ENCODE assay signal across 23 mouse cellular contexts in the genomic region with DNA sequence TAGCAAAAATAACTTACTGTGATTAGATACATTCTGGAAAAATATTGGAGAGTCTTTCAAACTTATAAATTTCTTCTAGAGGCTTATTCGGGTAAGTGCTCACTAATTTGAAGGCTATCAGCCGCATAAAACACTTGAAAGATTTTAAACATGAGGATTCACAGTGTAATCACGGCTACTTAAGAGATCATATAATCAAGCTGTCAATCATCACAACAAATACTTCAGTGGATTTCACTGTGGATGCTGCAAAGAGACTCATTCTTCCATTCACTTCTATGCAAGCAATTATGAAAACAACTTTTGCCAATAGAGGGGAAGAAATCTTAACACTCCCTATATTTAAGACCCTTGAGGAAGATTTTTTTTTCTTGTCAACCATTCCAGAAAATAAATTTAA.
A peak's percentile ranks its signal among the peaks of the same experiment; 100 is the strongest.
DNase-seq lines count a peak whose midpoint lies in the region; ATAC-seq and TF ChIP-seq lines count a peak whose summit lies in the region.
"Had no signal": no experiment of that assay in that cellular context is flagged by ENCODE, and none has a peak within 500 bp of the region (broad histone marks: within the 10 kb centered on the region; RNA-seq: fewer than 3 reads in every experiment).

No protein-coding gene starts in this region.

- no peak overlapping the region for H3K4me3 ChIP-seq in forebrain, embryonic 13.5 days
- H3K4me3 ChIP-seq in forebrain, embryonic 11.5 days (ENCODE audit: low read depth, low read length), result no peak overlapping the region
- H3K4me3 ChIP-seq in forebrain, embryonic 14.5 days (ENCODE audit: low read depth, low read length), result no peak overlapping the region
- no peak overlapping the region for H3K4me3 ChIP-seq in forebrain, embryonic 12.5 days (replicated peaks)
- H3K4me3 ChIP-seq in forebrain, embryonic 16.5 days (replicated peaks; ENCODE audit: low read length), result no peak overlapping the region
- no peak overlapping the region for H3K4me3 ChIP-seq in forebrain, embryonic 15.5 days
- H3K4me3 ChIP-seq in intestine, postnatal 0 days (ENCODE audit: low read depth, low read length), result no peak overlapping the region

- peak; percentile 65; the same call in 1 of the 2 replicates for ATAC-seq in forebrain, embryonic 13.5 days
- no peak for ATAC-seq in forebrain, embryonic 11.5 days (replicated peaks; ENCODE audit: low FRiP score)
- peak; percentile 40; the same call in 1 of the 2 replicates for ATAC-seq in forebrain, embryonic 14.5 days
- no peak for ATAC-seq in forebrain, embryonic 12.5 days (ENCODE audit: low FRiP score)
- peak; percentile 38; the same call in 1 of the 2 replicates for ATAC-seq in forebrain, embryonic 16.5 days
- no peak for ATAC-seq in forebrain, embryonic 15.5 days (replicated peaks)
- no peak for ATAC-seq in intestine, postnatal 0 days
- ATAC-seq: activated CD4-positive, CD25-positive, alpha-beta regulatory T cell, adult 4 months; CD4-positive, CD25-positive, alpha-beta regulatory T cell, adult 4 months; Patski had no signal

- H3K4me2 ChIP-seq in forebrain, embryonic 13.5 days, result no peak overlapping the region
- H3K4me2 ChIP-seq in forebrain, embryonic 11.5 days (ENCODE audit: low read depth, low read length, severe bottlenecking), result no peak overlapping the region
- no peak overlapping the region for H3K4me2 ChIP-seq in forebrain, embryonic 14.5 days (ENCODE audit: low read length)
- no peak overlapping the region for H3K4me2 ChIP-seq in forebrain, embryonic 12.5 days
- H3K4me2 ChIP-seq in forebrain, embryonic 16.5 days (ENCODE audit: low read length), result no peak overlapping the region
- H3K4me2 ChIP-seq in forebrain, embryonic 15.5 days (replicated peaks), result no peak overlapping the region
- no peak overlapping the region for H3K4me2 ChIP-seq in intestine, postnatal 0 days (replicated peaks; ENCODE audit: low read depth)

- no peaks in the 10 kb centered on the region for H3K9me3 ChIP-seq in forebrain, embryonic 13.5 days (replicated peaks)
- no peaks in the 10 kb centered on the region for H3K9me3 ChIP-seq in forebrain, embryonic 11.5 days (ENCODE audit: control insufficient read depth, low read length)
- no peaks in the 10 kb centered on the region for H3K9me3 ChIP-seq in forebrain, embryonic 14.5 days (replicated peaks; ENCODE audit: control insufficient read depth, low read length)
- H3K9me3 ChIP-seq in forebrain, embryonic 12.5 days, result no peaks in the 10 kb centered on the region
- no peaks in the 10 kb centered on the region for H3K9me3 ChIP-seq in forebrain, embryonic 16.5 days (ENCODE audit: control insufficient read depth, low read length)
- no peaks in the 10 kb centered on the region for H3K9me3 ChIP-seq in forebrain, embryonic 15.5 days
- H3K9me3 ChIP-seq in intestine, postnatal 0 days (ENCODE audit: control insufficient read depth), result no peaks in the 10 kb centered on the region
- H3K9me3 ChIP-seq: G1E had no signal

- TF ChIP-seq POLR2A in brain, embryonic 14.5 days (IDR thresholded peaks at IDR 0.05; ENCODE audit: borderline replicate concordance, extremely low read depth, insufficient read depth, insufficient read length, poor library complexity, severe bottlenecking), result no peak

- no peaks in the 10 kb centered on the region for H3K27me3 ChIP-seq in forebrain, embryonic 13.5 days
- H3K27me3 ChIP-seq in forebrain, embryonic 11.5 days (ENCODE audit: control insufficient read depth, insufficient read depth, low read length), result no peaks in the 10 kb centered on the region
- no peaks in the 10 kb centered on the region for H3K27me3 ChIP-seq in forebrain, embryonic 14.5 days (replicated peaks; ENCODE audit: control insufficient read depth, insufficient read depth, low read length)
- H3K27me3 ChIP-seq in forebrain, embryonic 12.5 days, result no peaks in the 10 kb centered on the region
- no peaks in the 10 kb centered on the region for H3K27me3 ChIP-seq in forebrain, embryonic 16.5 days (replicated peaks; ENCODE audit: control insufficient read depth, insufficient read depth, low read length)
- H3K27me3 ChIP-seq in forebrain, embryonic 15.5 days, result no peaks in the 10 kb centered on the region
- no peaks in the 10 kb centered on the region for H3K27me3 ChIP-seq in intestine, postnatal 0 days (replicated peaks; ENCODE audit: control insufficient read depth, insufficient read depth, low read length)
- H3K27me3 ChIP-seq: CH12.LX had no signal

- no peak overlapping the region for H3K9ac ChIP-seq in forebrain, embryonic 13.5 days
- no peak overlapping the region for H3K9ac ChIP-seq in forebrain, embryonic 11.5 days (ENCODE audit: low read length)
- no peak overlapping the region for H3K9ac ChIP-seq in forebrain, embryonic 14.5 days (ENCODE audit: low read length)
- H3K9ac ChIP-seq in forebrain, embryonic 12.5 days, result no peak overlapping the region
- no peak overlapping the region for H3K9ac ChIP-seq in forebrain, embryonic 16.5 days (replicated peaks; ENCODE audit: low read depth, low read length)
- H3K9ac ChIP-seq in forebrain, embryonic 15.5 days (replicated peaks), result no peak overlapping the region
- H3K9ac ChIP-seq in intestine, postnatal 0 days (ENCODE audit: low read depth, low read length), result no peak overlapping the region

- H3K4me1 ChIP-seq in forebrain, embryonic 13.5 days, result no peaks in the 10 kb centered on the region
- no peaks in the 10 kb centered on the region for H3K4me1 ChIP-seq in forebrain, embryonic 11.5 days (replicated peaks; ENCODE audit: control insufficient read depth, insufficient read depth, low read length)
- no peaks in the 10 kb centered on the region for H3K4me1 ChIP-seq in forebrain, embryonic 14.5 days (ENCODE audit: control insufficient read depth, insufficient read depth, low read length)
- H3K4me1 ChIP-seq in forebrain, embryonic 12.5 days, result no peaks in the 10 kb centered on the region
- H3K4me1 ChIP-seq in forebrain, embryonic 16.5 days (replicated peaks; ENCODE audit: control insufficient read depth, insufficient read depth, low read length), result no peaks in the 10 kb centered on the region
- H3K4me1 ChIP-seq in forebrain, embryonic 15.5 days, result no peaks in the 10 kb centered on the region
- no peaks in the 10 kb centered on the region for H3K4me1 ChIP-seq in intestine, postnatal 0 days (replicated peaks; ENCODE audit: control insufficient read depth, insufficient read depth, low read length)

- no peaks in the 10 kb centered on the region for H3K36me3 ChIP-seq in forebrain, embryonic 13.5 days (ENCODE audit: poor library complexity, severe bottlenecking)
- no peaks in the 10 kb centered on the region for H3K36me3 ChIP-seq in forebrain, embryonic 11.5 days (ENCODE audit: control insufficient read depth, insufficient read depth, low read length)
- H3K36me3 ChIP-seq in forebrain, embryonic 14.5 days (ENCODE audit: control insufficient read depth, insufficient read depth, low read length), result no peaks in the 10 kb centered on the region
- H3K36me3 ChIP-seq in forebrain, embryonic 12.5 days (replicated peaks), result no peaks in the 10 kb centered on the region
- H3K36me3 ChIP-seq in forebrain, embryonic 16.5 days (ENCODE audit: control insufficient read depth, insufficient read depth), result no peaks in the 10 kb centered on the region
- H3K36me3 ChIP-seq in forebrain, embryonic 15.5 days, result no peaks in the 10 kb centered on the region
- no peaks in the 10 kb centered on the region for H3K36me3 ChIP-seq in intestine, postnatal 0 days (ENCODE audit: control insufficient read depth, insufficient read depth)
- H3K36me3 ChIP-seq: G1E had no signal

- H3K27ac ChIP-seq in forebrain, embryonic 13.5 days, result no peak overlapping the region
- no peak overlapping the region for H3K27ac ChIP-seq in forebrain, embryonic 11.5 days (ENCODE audit: low read depth, low read length)
- no peak overlapping the region for H3K27ac ChIP-seq in forebrain, embryonic 14.5 days (ENCODE audit: low read depth, low read length)
- no peak overlapping the region for H3K27ac ChIP-seq in forebrain, embryonic 12.5 days
- H3K27ac ChIP-seq in forebrain, embryonic 16.5 days (ENCODE audit: low read length), result no peak overlapping the region
- H3K27ac ChIP-seq in forebrain, embryonic 15.5 days (replicated peaks), result no peak overlapping the region
- H3K27ac ChIP-seq in intestine, postnatal 0 days (ENCODE audit: low read depth, low read length), result no peak overlapping the region

- no peak for DNase-seq in forebrain, embryonic 11.5 days (ENCODE audit: low spot score)
- peak; percentile 54 for DNase-seq in forebrain, embryonic 14.5 days (ENCODE audit: low spot score)
- DNase-seq in brain, embryonic 14.5 days (ENCODE audit: low read depth), result peak; percentile 64
- DNase-seq: adrenal gland, adult 2 months; adrenal gland, adult 8-10 months; adrenal gland, postnatal 10 days; adrenal gland, postnatal 14 days; adrenal gland, postnatal 25 days; adrenal gland, postnatal 36 days; B cell, adult 2 months; cerebellum, adult 11 months; cerebellum, adult 11-12 months; cerebellum, adult 18-20 months had no signal

- 55% methylated on average over 3 of the region's 3 CpGs for WGBS in forebrain, embryonic 13.5 days
- 71% methylated on average over 3 of the region's 3 CpGs for WGBS in forebrain, embryonic 11.5 days
- 54% methylated on average over 3 of the region's 3 CpGs for WGBS in forebrain, embryonic 14.5 days
- WGBS in forebrain, embryonic 12.5 days, result 57% methylated on average over 3 of the region's 3 CpGs
- 54% methylated on average over 3 of the region's 3 CpGs for WGBS in forebrain, embryonic 16.5 days
- 48% methylated on average over 3 of the region's 3 CpGs for WGBS in forebrain, embryonic 15.5 days
- WGBS in intestine, postnatal 0 days, result 60% methylated on average over 3 of the region's 3 CpGs

- TF ChIP-seq CTCF in brain, embryonic 14.5 days (IDR thresholded peaks at IDR 0.05; ENCODE audit: borderline replicate concordance, extremely low read depth, insufficient read depth, insufficient read length), result no peak
- no peak for TF ChIP-seq CTCF in intestine, postnatal 0 days (IDR thresholded peaks at IDR 0.05; ENCODE audit: low read depth)

Comparison
In these comparisons a context has a peak if more than half of its experiments do, and no peak if none do; other contexts are left out.
1. ATAC-seq: peak in forebrain, embryonic 13.5 days (single experiment), forebrain, embryonic 14.5 days (single experiment) and forebrain, embryonic 16.5 days (single experiment); none in forebrain, embryonic 11.5 days (single experiment), forebrain, embryonic 12.5 days (single experiment), forebrain, embryonic 15.5 days (single experiment) and intestine, postnatal 0 days (single experiment).